Mouse (Mus musculus) heart, postnatal 0 days (tissue): ENCODE data around the gene Pla2r1. TPM values are rescaled to one million over a fixed set of nuclear protein-coding genes. Genes with fewer than 3 reads are reported as not detected.

Experiments
- ATAC-seq: fragments of 200-750 bp; cut with Nextera tagmentation; 2 replicates; pipeline ENCODE4 v1.8.0; 2017; ENCODE audit warnings: low read depth, moderate number of reproducible peaks, moderate library complexity; ENCODE audit not compliant: insufficient read depth
- DNase-seq: peaks from one replicate; pipeline ENCODE4 v3.0.0-alpha.2; 2016; ENCODE audit warnings: low spot score
- H3K27ac ChIP-seq: fragments of 300-500 bp; sonication (generic); 2 replicates; pipeline ENCODE4 v1.5.1; 2014; ENCODE audit warnings: low read depth, mild to moderate bottlenecking
- H3K27me3 ChIP-seq: fragments of 300-500 bp; sonication (generic); 2 replicates; pipeline ENCODE4 v1.6.1; 2014; ENCODE audit warnings: low read length, mixed read lengths; ENCODE audit not compliant: control insufficient read depth, insufficient read depth
- H3K36me3 ChIP-seq: fragments of 300-500 bp; sonication (generic); replicated peaks from 2 replicates; pipeline ENCODE4 v1.6.1; 2014; ENCODE audit warnings: low read length, mixed read lengths; ENCODE audit not compliant: control insufficient read depth, insufficient read depth
- H3K4me1 ChIP-seq: fragments of 300-500 bp; sonication (generic); 2 replicates; pipeline ENCODE4 v1.6.1; 2014; ENCODE audit warnings: antibody characterized with exemption; ENCODE audit not compliant: control insufficient read depth, insufficient read depth
- H3K4me2 ChIP-seq: fragments of 300-500 bp; sonication (generic); 2 replicates; pipeline ENCODE4 v1.6.1; 2014; ENCODE audit warnings: low read depth, mild to moderate bottlenecking, low read length, moderate library complexity
- H3K4me3 ChIP-seq: fragments of 300-500 bp; sonication (generic); 2 replicates; pipeline ENCODE4 v1.5.1; 2014; ENCODE audit warnings: low read depth, low read length
- H3K9ac ChIP-seq: fragments of 300-500 bp; sonication (generic); replicated peaks from 2 replicates; pipeline ENCODE4 v1.6.1; 2014; ENCODE audit warnings: low read depth, low read length, mixed read lengths
- H3K9me3 ChIP-seq: fragments of 300-500 bp; sonication (generic); replicated peaks from 2 replicates; pipeline ENCODE4 v1.6.1; 2016; ENCODE audit warnings: low read length; ENCODE audit not compliant: control insufficient read depth
- CTCF ChIP-seq: IDR thresholded peaks from 2 replicates; pipeline ENCODE4 v1.5.1; 2016; ENCODE audit warnings: antibody characterized with exemption, control low read depth, low read depth
- EP300 ChIP-seq: IDR thresholded peaks from 2 replicates; pipeline ENCODE4 v1.6.1; 2016; ENCODE audit warnings: antibody characterized with exemption, low read depth
- WGBS: fragments of 180-500 bp; shearing (Covaris S2); extraction: QIAGEN DNeasy Blood & Tissue Kit; methylation state at CpG from one replicate; pipeline ENCODE4 v1.1.7; 2014; 5-methylcytosine and 5-hydroxymethylcytosine counted together
- polyA plus RNA-seq: library from polyadenylated mRNA; unstranded; fragments of >200 nt; fragmentation: Nextera tagmentation; extraction: Ambion mirVana; gene quantifications from 2 replicates; pipeline ENCODE4 v1.2.1, GENCODE M21; 2015
- total RNA-seq: library from RNA; depleted of rRNA; stranded (reverse); fragments of >200 nt; gene quantifications from 2 replicates; pipeline ENCODE4 v1.2.3, GENCODE M21; 2014; ENCODE audit warnings: low replicate concordance

Pla2r1 gene
- total and polyA plus RNA-seq, 2 experiments from 2014 or later: 0.61 to 1.00 TPM

DNA sequence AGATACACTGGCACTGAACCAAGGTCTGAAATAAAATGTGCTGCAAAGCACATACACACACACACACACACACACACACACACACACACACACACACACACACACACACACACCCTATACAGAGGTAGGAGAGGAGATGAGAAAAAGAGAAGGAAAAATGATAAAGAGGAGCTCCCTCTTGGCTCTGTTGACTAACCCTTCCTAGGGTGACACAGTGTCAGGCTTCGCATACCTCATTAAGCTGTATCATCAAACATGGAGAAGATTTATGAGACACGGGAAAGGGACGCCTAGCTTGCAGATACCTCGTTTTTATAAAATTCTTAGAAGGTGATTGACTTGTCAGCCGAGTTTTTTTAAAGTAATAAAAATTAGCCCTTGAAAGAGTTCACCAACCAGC is 116.3 kb downstream of the Pla2r1 start:
- no peak overlapping the region for H3K4me3 ChIP-seq
- ATAC-seq: no peak

DNA sequence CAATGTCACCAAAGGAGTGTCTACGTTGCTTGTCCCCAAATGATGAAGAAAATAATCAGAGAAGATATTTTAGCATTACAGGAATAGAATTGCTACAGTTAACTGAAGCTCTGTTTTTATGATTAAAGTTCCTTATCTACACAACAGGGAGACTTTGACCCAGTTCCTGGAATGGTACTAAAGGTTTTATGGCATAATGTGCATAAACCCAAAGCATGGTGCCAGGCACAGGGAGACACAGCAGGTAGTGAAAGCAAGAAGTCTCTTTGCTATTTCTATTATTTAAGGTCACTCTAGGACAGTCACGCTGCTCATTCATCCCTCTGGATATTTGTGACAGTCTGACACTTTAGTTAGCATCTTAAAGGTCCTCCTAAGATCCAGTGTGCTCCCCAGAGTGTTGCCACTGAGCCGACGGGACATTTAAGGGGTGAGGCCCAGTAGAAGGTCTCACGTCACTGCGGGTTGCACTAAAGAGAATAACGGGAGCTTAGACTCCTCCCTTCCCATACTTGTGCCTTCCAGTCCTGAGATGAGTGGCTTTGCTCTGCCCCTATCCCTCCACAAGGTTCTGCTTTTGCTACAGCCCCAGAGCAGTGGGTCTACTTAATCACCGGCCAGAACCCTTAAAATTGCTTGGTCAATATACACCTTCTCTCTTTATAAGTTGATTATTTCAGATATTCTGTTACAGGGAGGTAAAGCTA is 122.6 kb downstream of the Pla2r1 start:
- TF ChIP-seq CTCF (no peak), EP300 (no peak)
- no peak for DNase-seq
- 72% methylated on average over 8 of the region's 8 CpGs for WGBS

More for the DNA sequence above, 116.3 kb downstream of the Pla2r1 start:
- TF ChIP-seq EP300 (no peak), CTCF (no peak)
- no peaks in the 10 kb centered on the region for H3K36me3 ChIP-seq
- H3K27ac ChIP-seq: no peak overlapping the region
- no peaks in the 10 kb centered on the region for H3K9me3 ChIP-seq
- WGBS: 80% methylated on average over 5 of the region's 5 CpGs
- no peak overlapping the region for H3K4me2 ChIP-seq
- no peaks in the 10 kb centered on the region for H3K27me3 ChIP-seq
- no peak for DNase-seq
- no peaks in the 10 kb centered on the region for H3K4me1 ChIP-seq
- H3K9ac ChIP-seq: no peak overlapping the region

DNA sequence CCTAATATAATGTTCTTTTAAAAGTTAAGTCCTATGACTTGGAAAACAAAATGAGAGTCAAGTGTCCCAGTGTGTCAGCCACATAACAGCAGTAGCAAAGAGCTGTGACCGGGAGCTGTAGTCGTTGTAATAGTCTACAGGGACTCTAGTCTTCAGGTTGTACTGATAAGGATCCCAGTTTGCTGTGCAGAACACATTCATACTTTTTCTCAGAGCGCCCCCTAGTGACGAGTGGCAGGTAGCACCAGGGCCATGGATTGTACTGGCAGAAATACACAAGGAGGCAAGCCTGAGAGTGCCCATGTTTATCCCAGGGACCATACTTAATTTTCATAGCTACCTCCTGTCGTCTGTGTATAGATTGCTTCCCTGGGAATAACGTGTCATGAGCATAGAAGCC is 135.0 kb downstream of the Pla2r1 start:
- Histone ChIP-seq H3K27ac (no peak overlapping the region), H3K27me3 (no peaks in the 10 kb centered on the region), H3K4me3 (no peak overlapping the region), H3K36me3 (no peaks in the 10 kb centered on the region), H3K4me2 (no peak overlapping the region), H3K9me3 (no peaks in the 10 kb centered on the region), H3K4me1 (no peaks in the 10 kb centered on the region), H3K9ac (no peak overlapping the region)
- ATAC-seq (peak; percentile 88), DNase-seq (peak; percentile 78)
- peak; percentile 91 for TF ChIP-seq CTCF
- TF ChIP-seq EP300: no peak
- 5% methylated on average over 6 of the region's 6 CpGs for WGBS

More for the DNA sequence above, 122.6 kb downstream of the Pla2r1 start:
- no peaks in the 10 kb centered on the region for H3K9me3 ChIP-seq
- H3K4me1 ChIP-seq: no peaks in the 10 kb centered on the region
- no peak overlapping the region for H3K4me2 ChIP-seq
- H3K9ac ChIP-seq: no peak overlapping the region
- H3K27ac ChIP-seq: no peak overlapping the region
- ATAC-seq: no peak
- H3K4me3 ChIP-seq: no peak overlapping the region
- H3K27me3 ChIP-seq: no peaks in the 10 kb centered on the region
- H3K36me3 ChIP-seq: no peaks in the 10 kb centered on the region

DNA sequence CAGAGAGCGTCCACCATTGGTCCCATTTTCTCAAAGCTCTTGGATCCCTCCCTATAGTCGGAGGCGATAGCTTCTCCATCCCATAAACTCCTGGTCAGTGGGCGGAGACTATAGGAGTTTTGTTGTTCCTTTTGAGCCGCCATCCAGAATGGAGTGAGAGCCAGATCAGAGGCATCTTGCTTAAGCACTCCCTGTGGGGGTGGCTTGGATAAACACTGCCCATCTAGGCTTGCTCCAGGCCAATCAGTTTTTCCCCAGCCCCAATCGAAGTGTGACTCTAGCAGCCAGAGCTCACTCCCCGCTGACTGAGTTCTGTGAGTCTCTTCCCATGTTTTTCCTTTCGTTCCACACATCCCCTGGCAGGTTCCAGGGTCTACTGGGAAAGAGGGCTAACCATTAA is 138.8 kb downstream of the Pla2r1 start:
- WGBS: 60% methylated on average over 8 of the region's 8 CpGs
- Histone ChIP-seq H3K4me2 (no peak overlapping the region), H3K27me3 (no peaks in the 10 kb centered on the region), H3K4me3 (no peak overlapping the region), H3K9me3 (no peaks in the 10 kb centered on the region), H3K4me1 (no peaks in the 10 kb centered on the region), H3K9ac (no peak overlapping the region), H3K27ac (no peak overlapping the region), H3K36me3 (no peaks in the 10 kb centered on the region)
- TF ChIP-seq CTCF: no peak
- TF ChIP-seq EP300: no peak
- DNase-seq (no peak), ATAC-seq (no peak)

DNA sequence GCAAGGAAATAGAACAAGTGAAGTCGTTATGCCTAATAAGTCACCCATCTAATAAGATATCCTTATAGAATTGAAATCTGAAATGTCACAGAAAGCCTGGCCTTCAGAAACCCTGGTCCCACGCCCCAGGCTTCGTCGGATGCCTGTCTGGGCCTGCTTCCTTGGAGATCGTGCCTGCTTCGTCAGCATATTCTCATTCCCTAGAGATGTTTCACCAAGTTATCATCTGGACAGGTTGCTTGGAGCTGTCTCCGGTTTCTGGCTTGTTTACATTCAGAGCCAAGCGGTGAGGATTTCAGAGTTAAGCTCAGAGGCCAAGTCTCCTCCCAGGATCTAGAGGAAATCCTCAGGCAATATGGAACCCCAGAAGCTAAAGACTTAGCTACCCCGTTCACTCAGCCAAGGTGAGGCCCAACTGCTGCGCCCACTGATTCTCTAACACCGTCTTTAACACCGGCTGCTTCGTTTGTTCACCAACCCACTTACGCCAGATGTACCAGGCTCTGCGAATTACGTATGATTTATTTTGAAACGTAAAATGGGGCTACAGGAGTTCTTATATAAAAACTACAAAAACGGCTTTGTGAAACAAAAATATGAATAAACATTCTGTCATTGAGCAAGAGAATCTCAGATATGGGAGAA is 140.0 kb downstream of the Pla2r1 start:
- no peak overlapping the region for H3K4me3 ChIP-seq
- H3K4me2 ChIP-seq: no peak overlapping the region
- H3K36me3 ChIP-seq: no peaks in the 10 kb centered on the region
- H3K9me3 ChIP-seq: no peaks in the 10 kb centered on the region
- no peaks in the 10 kb centered on the region for H3K4me1 ChIP-seq
- H3K9ac ChIP-seq: no peak overlapping the region
- DNase-seq (no peak), ATAC-seq (no peak)
- H3K27ac ChIP-seq: no peak overlapping the region
- no peak for TF ChIP-seq CTCF
- TF ChIP-seq EP300: no peak
- H3K27me3 ChIP-seq: no peaks in the 10 kb centered on the region
- WGBS: 79% methylated on average over 18 of the region's 18 CpGs

DNA sequence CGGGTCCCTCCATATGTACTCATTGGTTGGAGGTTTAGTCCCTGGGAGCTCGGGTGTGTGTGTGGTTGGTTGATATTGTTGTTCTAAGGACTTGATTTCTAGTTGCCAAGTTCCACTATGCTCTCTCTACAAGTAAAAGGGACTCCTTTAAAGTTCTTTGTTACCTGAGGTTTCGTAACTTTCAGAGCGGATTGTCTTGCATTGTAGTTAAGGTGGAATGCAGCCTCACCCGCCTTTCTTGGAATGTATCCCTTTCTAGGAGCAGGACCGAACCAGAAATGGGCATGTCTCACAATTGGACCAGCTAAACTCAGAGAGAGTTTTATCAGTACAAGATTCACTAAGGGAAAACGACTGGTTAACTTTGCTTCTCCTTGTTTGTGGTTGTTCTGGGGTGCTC is 141.9 kb downstream of the Pla2r1 start:
- H3K9me3 ChIP-seq: no peaks in the 10 kb centered on the region
- TF ChIP-seq EP300 (no peak), CTCF (no peak)
- no peak overlapping the region for H3K4me3 ChIP-seq
- no peaks in the 10 kb centered on the region for H3K4me1 ChIP-seq
- no peak overlapping the region for H3K9ac ChIP-seq
- no peak for DNase-seq
- 79% methylated on average over 7 of the region's 7 CpGs for WGBS
- ATAC-seq: no peak
- H3K36me3 ChIP-seq: no peaks in the 10 kb centered on the region
- no peak overlapping the region for H3K27ac ChIP-seq
- no peaks in the 10 kb centered on the region for H3K27me3 ChIP-seq
- H3K4me2 ChIP-seq: no peak overlapping the region
